Mouse (Mus musculus): ENCODE measurements around the gene Gmpr2. TPM values are rescaled to one million over a fixed set of nuclear protein-coding genes. Genes with fewer than 3 reads are reported as not detected.

The Gmpr2 gene
- 38.8 and 41.2 TPM in 2 replicates for polyA plus RNA-seq (2012; ENCODE audit: insufficient read depth, insufficient read length, missing spikeins)

- Histone ChIP-seq H3K27ac (ENCODE audit: insufficient read depth, low read depth, low read length) (peak within 1 kb of the TSS; percentile 92), H3K4me1 (ENCODE audit: control insufficient read depth, insufficient read depth, low read length) (peaks cover 15% of the 10 kb centered on the region)
- TF ChIP-seq POLR2A (IDR thresholded peaks at IDR 0.05; ENCODE audit: borderline replicate concordance, low read depth, low read length) (no peak), CTCF (IDR thresholded peaks at IDR 0.05; ENCODE audit: low read depth, low read length) (no peak)
These were observed at the start of gene Gmpr2, which contains the start of gene Nedd8 for GRCm38 (mm10) chr14:55671833-55672740. Gene Gmpr2, plus strand, starts transcription at chr14:55671941. Gene Nedd8, minus strand, starts transcription at chr14:55672124.

GRCm38 (mm10) chr14:55628077-55628827, 43.5 kb upstream of the Gmpr2 start:
- TF ChIP-seq CTCF (IDR thresholded peaks at IDR 0.05; ENCODE audit: low read depth, low read length) (no peak), POLR2A (IDR thresholded peaks at IDR 0.05; ENCODE audit: borderline replicate concordance, low read depth, low read length) (no peak)
- no peak overlapping the region for H3K27ac ChIP-seq (ENCODE audit: insufficient read depth, low read depth, low read length)
- no peak overlapping the region for H3K4me3 ChIP-seq (ENCODE audit: insufficient read depth, low read length)
- H3K4me1 ChIP-seq (ENCODE audit: control insufficient read depth, insufficient read depth, low read length) = no peaks in the 10 kb centered on the region

More at GRCm38 (mm10) chr14:55671833-55672740, at the start of gene Gmpr2, which contains the start of gene Nedd8:
- H3K4me3 ChIP-seq (ENCODE audit: insufficient read depth, low read length) = peak within 1 kb of the TSS; percentile 91

GRCm38 (mm10) chr14:55629312-55629711, 42.4 kb upstream of the Gmpr2 start:
- Histone ChIP-seq H3K27ac (ENCODE audit: insufficient read depth, low read depth, low read length) (no peak overlapping the region), H3K4me3 (ENCODE audit: insufficient read depth, low read length) (no peak overlapping the region), H3K4me1 (ENCODE audit: control insufficient read depth, insufficient read depth, low read length) (no peaks in the 10 kb centered on the region)
- TF ChIP-seq POLR2A (IDR thresholded peaks at IDR 0.05; ENCODE audit: borderline replicate concordance, low read depth, low read length) = no peak
- peak; percentile 70 for TF ChIP-seq CTCF (IDR thresholded peaks at IDR 0.05; ENCODE audit: low read depth, low read length)

GRCm38 (mm10) chr14:55634874-55635522, 36.7 kb upstream of the Gmpr2 start:
- peak overlapping the region; percentile 24; the same call in 1 of the 2 replicates for H3K27ac ChIP-seq (ENCODE audit: insufficient read depth, low read depth, low read length)
- H3K4me3 ChIP-seq (ENCODE audit: insufficient read depth, low read length) = peak overlapping the region; percentile 83
- peaks cover 5% of the 10 kb centered on the region; the same call in 1 of the 2 replicates for H3K4me1 ChIP-seq (ENCODE audit: control insufficient read depth, insufficient read depth, low read length)
- TF ChIP-seq CTCF (IDR thresholded peaks at IDR 0.05; ENCODE audit: low read depth, low read length) = no peak; the same call in 1 of the 2 replicates
- no peak for TF ChIP-seq POLR2A (IDR thresholded peaks at IDR 0.05; ENCODE audit: borderline replicate concordance, low read depth, low read length)

GRCm38 (mm10) chr14:55635523-55636007, 36.2 kb upstream of the Gmpr2 start, which contains the start of gene Ipo4:
Gene Ipo4, minus strand, starts transcription at chr14:55635957.
- TF ChIP-seq CTCF (IDR thresholded peaks at IDR 0.05; ENCODE audit: low read depth, low read length) = no peak
- Histone ChIP-seq H3K4me1 (ENCODE audit: control insufficient read depth, insufficient read depth, low read length) (peaks cover 5% of the 10 kb centered on the region; the same call in 1 of the 2 replicates), H3K4me3 (ENCODE audit: insufficient read depth, low read length) (peak within 1 kb of the TSS; percentile 83), H3K27ac (ENCODE audit: insufficient read depth, low read depth, low read length) (peak within 1 kb of the TSS; percentile 24; the same call in 1 of the 2 replicates)

GRCm38 (mm10) chr14:55637795-55638194, 33.9 kb upstream of the Gmpr2 start, which contains the start of gene Gm49378:
Gene Gm49378, minus strand, starts transcription at chr14:55637895.
- Histone ChIP-seq H3K4me1 (ENCODE audit: control insufficient read depth, insufficient read depth, low read length) (peaks cover 8% of the 10 kb centered on the region), H3K27ac (ENCODE audit: insufficient read depth, low read depth, low read length) (no peak within 1 kb of the TSS), H3K4me3 (ENCODE audit: insufficient read depth, low read length) (no peak within 1 kb of the TSS)
- TF ChIP-seq POLR2A (IDR thresholded peaks at IDR 0.05; ENCODE audit: borderline replicate concordance, low read depth, low read length) = no peak
- TF ChIP-seq CTCF (IDR thresholded peaks at IDR 0.05; ENCODE audit: low read depth, low read length) = no peak

GRCm38 (mm10) chr14:55640816-55641215, 30.9 kb upstream of the Gmpr2 start:
- H3K4me3 ChIP-seq (ENCODE audit: insufficient read depth, low read length) = no peak overlapping the region
- peaks cover 13% of the 10 kb centered on the region for H3K4me1 ChIP-seq (ENCODE audit: control insufficient read depth, insufficient read depth, low read length)
- TF ChIP-seq POLR2A (IDR thresholded peaks at IDR 0.05; ENCODE audit: borderline replicate concordance, low read depth, low read length) = no peak
- no peak for TF ChIP-seq CTCF (IDR thresholded peaks at IDR 0.05; ENCODE audit: low read depth, low read length)
- H3K27ac ChIP-seq (ENCODE audit: insufficient read depth, low read depth, low read length) = no peak overlapping the region

- Histone ChIP-seq H3K4me3 (ENCODE audit: insufficient read depth, low read length) (no peak overlapping the region), H3K4me1 (ENCODE audit: control insufficient read depth, insufficient read depth, low read length) (peaks cover 13% of the 10 kb centered on the region), H3K27ac (ENCODE audit: insufficient read depth, low read depth, low read length) (no peak overlapping the region)
- no peak for TF ChIP-seq POLR2A (IDR thresholded peaks at IDR 0.05; ENCODE audit: borderline replicate concordance, low read depth, low read length)
- TF ChIP-seq CTCF (IDR thresholded peaks at IDR 0.05; ENCODE audit: low read depth, low read length) = no peak
These were observed 30.4 kb upstream of the Gmpr2 start for GRCm38 (mm10) chr14:55641291-55641690.

GRCm38 (mm10) chr14:55642679-55643059, 29.1 kb upstream of the Gmpr2 start:
- Histone ChIP-seq H3K27ac (ENCODE audit: insufficient read depth, low read depth, low read length) (0 out of 2 replicates have a peak overlapping the region, but pooled peaks have one; percentile 89), H3K4me3 (ENCODE audit: insufficient read depth, low read length) (peak overlapping the region; percentile 83), H3K4me1 (ENCODE audit: control insufficient read depth, insufficient read depth, low read length) (peaks cover 25% of the 10 kb centered on the region)
- TF ChIP-seq POLR2A (IDR thresholded peaks at IDR 0.05; ENCODE audit: borderline replicate concordance, low read depth, low read length) = no peak
- no peak for TF ChIP-seq CTCF (IDR thresholded peaks at IDR 0.05; ENCODE audit: low read depth, low read length)

Data from bone marrow macrophage, adult 2 months (primary cell).